25 mouse cellular contexts compared by ENCODE assay signal in genomic region chr7:99458849-99459248, GRCm38 (mm10). TPM values are rescaled to one million over a fixed set of nuclear protein-coding genes. Genes with fewer than 3 reads are reported as not detected.
DNase-seq lines count a peak whose midpoint lies in the region; ATAC-seq and TF ChIP-seq lines count a peak whose summit lies in the region.
"Had no signal": no experiment of that assay in that cellular context is flagged by ENCODE, and none has a peak within 500 bp of the region (broad histone marks: within the 10 kb centered on the region; RNA-seq: fewer than 3 reads in every experiment).

No protein-coding gene starts in this region.

- H3K36me3 ChIP-seq in midbrain, embryonic 15.5 days (replicated peaks) = peaks cover 16% of the 10 kb centered on the region; the same call in 1 of the 2 replicates
- H3K36me3 ChIP-seq: liver, embryonic 12.5 days had no signal

- H3K4me1 ChIP-seq in midbrain, embryonic 15.5 days = no peaks in the 10 kb centered on the region
- H3K4me1 ChIP-seq: intestine, embryonic 15.5 days; limb, embryonic 13.5 days; liver, embryonic 12.5 days; midbrain, embryonic 10.5 days had no signal

- H3K4me2 ChIP-seq in midbrain, embryonic 15.5 days = no peak overlapping the region
- H3K4me2 ChIP-seq: intestine, embryonic 15.5 days; limb, embryonic 13.5 days; liver, embryonic 12.5 days had no signal

- H3K27me3 ChIP-seq in midbrain, embryonic 15.5 days (replicated peaks) = no peaks in the 10 kb centered on the region
- H3K27me3 ChIP-seq: intestine, embryonic 15.5 days; limb, embryonic 13.5 days had no signal

- no peaks in the 10 kb centered on the region for H3K9me3 ChIP-seq in midbrain, embryonic 15.5 days
- H3K9me3 ChIP-seq: embryonic facial prominence, embryonic 10.5 days; intestine, embryonic 15.5 days; limb, embryonic 13.5 days; liver, embryonic 12.5 days; midbrain, embryonic 10.5 days had no signal

- H3K4me3 ChIP-seq in layer of hippocampus, adult 2 months = no peak overlapping the region
- no peak overlapping the region for H3K4me3 ChIP-seq in midbrain, embryonic 15.5 days
- H3K4me3 ChIP-seq: embryonic facial prominence, embryonic 10.5 days; intestine, embryonic 15.5 days; limb, embryonic 13.5 days; liver, embryonic 12.5 days; midbrain, embryonic 10.5 days had no signal

- peak; percentile 21 for ATAC-seq in frontal cortex, adult (ENCODE audit: low TSS enrichment)
- ATAC-seq in midbrain, embryonic 15.5 days (replicated peaks) = no peak
- ATAC-seq: hindbrain, embryonic 16.5 days; intestine, embryonic 15.5 days; liver, embryonic 12.5 days had no signal

- WGBS in midbrain, embryonic 15.5 days = 95% methylated on average over 8 of the region's 8 CpGs

- H3K9ac ChIP-seq in midbrain, embryonic 15.5 days = no peak overlapping the region
- H3K9ac ChIP-seq: intestine, embryonic 15.5 days; limb, embryonic 13.5 days; liver, embryonic 12.5 days had no signal

- DNase-seq in frontal cortex, postnatal 14 days (ENCODE audit: low spot score in 2 of 2) = no peak
- DNase-seq in layer of hippocampus, adult 2 months (ENCODE audit: low spot score in 2 of 2) = no peak
- DNase-seq in layer of hippocampus, postnatal 14 days (ENCODE audit: low spot score in 2 of 2) = no peak
- peak; percentile 73 for DNase-seq in brain, adult 2 months (ENCODE audit: low read depth, low spot score)
- DNase-seq in left cerebral cortex, postnatal 25 days (ENCODE audit: low spot score in 2 of 2) = peak; percentile 44 to 82
- DNase-seq in gastrocnemius, adult 8-10 months (ENCODE audit: low spot score in 2 of 2) = no peak
- DNase-seq: adrenal gland, postnatal 10 days; cerebellum, adult 11 months; cerebellum, adult 9-11 months; gastrocnemius, postnatal 25 days; heart, adult 18-20 months; kidney, adult 8-10 months; kidney, postnatal 14 days; lung, adult 18-20 months; lung, postnatal 10 days; thymus, postnatal 25 days had no signal

- intact Hi-C loops in left cerebral cortex, postnatal 25 days (cut with DNase I) = loop anchor here (10.0 kb wide), 1 partner anchor 284 kb away; no protein-coding TSS in a partner anchor

- H3K27ac ChIP-seq in layer of hippocampus, adult 2 months = peak overlapping the region; percentile 58; the same call in 1 of the 2 replicates
- H3K27ac ChIP-seq in midbrain, embryonic 15.5 days = no peak overlapping the region
- H3K27ac ChIP-seq: embryonic facial prominence, embryonic 10.5 days; intestine, embryonic 15.5 days; limb, embryonic 13.5 days; liver, embryonic 12.5 days; midbrain, embryonic 10.5 days had no signal

- no peak for TF ChIP-seq CTCF in layer of hippocampus, adult 2 months (conservative IDR thresholded peaks at IDR 0.05)

RNA-seq across cellular contexts. Expression of gene Klhl35, which starts 7.0 kb away (rescaled TPM):
- 1 to 10 TPM; 2.0 to 2.8 TPM for total RNA-seq in layer of hippocampus, adult 2 months (2021)
- 1 to 10 TPM; 4.4 to 4.9 TPM for total RNA-seq in layer of hippocampus, postnatal 14 days (2021)
- 1 to 10 TPM; 2.8 to 3.3 TPM for total RNA-seq in left cerebral cortex, postnatal 25 days (2021)
- total RNA-seq in gastrocnemius, adult 8-10 months (2022) = not detected
- 7.1 and 7.5 TPM in 2 replicates for polyA plus RNA-seq in midbrain, embryonic 15.5 days (2015; fragmentation: Nextera tagmentation; extraction: Ambion mirVana)
- total RNA-seq: gastrocnemius, postnatal 25 days; heart, adult 18-20 months; heart, postnatal 25 days had no signal

RNA-seq across cellular contexts. Expression of gene Rps3, which starts 24.7 kb away (rescaled TPM):
- total RNA-seq in layer of hippocampus, adult 2 months (2021) = 100 to 1,000 TPM; 278 to 289 TPM
- total RNA-seq in layer of hippocampus, postnatal 14 days (2021) = 100 to 1,000 TPM; 245 to 264 TPM
- 100 to 1,000 TPM; 230 to 233 TPM for total RNA-seq in left cerebral cortex, postnatal 25 days (2021)
- total RNA-seq in gastrocnemius, adult 8-10 months (2022) = 100 to 1,000 TPM; 272 to 331 (median 278) TPM
- polyA plus RNA-seq in midbrain, embryonic 15.5 days (2015; fragmentation: Nextera tagmentation; extraction: Ambion mirVana) = 382 and 405 TPM in 2 replicates

Comparison
In these comparisons a context has a peak if more than half of its experiments do, and no peak if none do; other contexts are left out.
1. DNase-seq: peak in brain, adult 2 months (single experiment) and left cerebral cortex, postnatal 25 days (2 of 2); none in frontal cortex, postnatal 14 days (0 of 2), layer of hippocampus, adult 2 months (0 of 2), layer of hippocampus, postnatal 14 days (0 of 2) and gastrocnemius, adult 8-10 months (0 of 2).